In genomic region chr6:31562371-31563080, GRCm38 (mm10) we compare ENCODE assay signal across 7 mouse cellular contexts. TPM values are rescaled to one million over a fixed set of nuclear protein-coding genes. Genes with fewer than 3 reads are reported as not detected.
DNase-seq lines count a peak whose midpoint lies in the region; ATAC-seq and TF ChIP-seq lines count a peak whose summit lies in the region.

No protein-coding gene starts in this region.

- DNase-seq in MEL (ENCODE audit: low read depth, low spot score): peak; percentile 36
- DNase-seq in embryo, embryonic 9.5 days (ENCODE audit: extremely low spot score): peak; percentile 35
- DNase-seq in urinary bladder, postnatal 4 days (ENCODE audit: low spot score in 2 of 2): no peak
- no peak for DNase-seq in right cerebral cortex, adult 18-20 months
- no peak for DNase-seq in right cerebral cortex, adult 2 months (ENCODE audit: low spot score in 2 of 2)

- peak overlapping the region; percentile 80 to 84 for H3K4me3 ChIP-seq in MEL (ENCODE audit: control insufficient read depth in 1 of 2, insufficient read depth in 1 of 2, low read depth in 2 of 2, low read length in 2 of 2)
- H3K4me3 ChIP-seq in hindbrain, embryonic 12.5 days: peak overlapping the region; percentile 73
- peak overlapping the region; percentile 75 for H3K4me3 ChIP-seq in lung, embryonic 15.5 days

- TF ChIP-seq RAD21 in MEL (IDR thresholded peaks at IDR 0.05; ENCODE audit: low read depth, low read length): no peak

- no peak for ATAC-seq in hindbrain, embryonic 12.5 days (ENCODE audit: low FRiP score)
- no peak for ATAC-seq in lung, embryonic 15.5 days (ENCODE audit: borderline replicate concordance, extremely low read depth, low FRiP score, low TSS enrichment)

- no peak for TF ChIP-seq CTCF in MEL (IDR thresholded peaks at IDR 0.05 in 2 of 3, conservative IDR thresholded peaks at IDR 0.05 in 1 of 3; ENCODE audit: control insufficient read depth in 1 of 3, insufficient read depth in 1 of 3, low read depth in 2 of 3, low read length in 3 of 3, poor library complexity in 1 of 3, severe bottlenecking in 1 of 3)

- H3K79me2 ChIP-seq in MEL (ENCODE audit: control insufficient read depth, insufficient read depth, low read length, poor library complexity): peaks cover 13% of the 10 kb centered on the region

- H3K9me3 ChIP-seq in MEL (replicated peaks; ENCODE audit: insufficient read depth, low read length): no peaks in the 10 kb centered on the region
- no peaks in the 10 kb centered on the region for H3K9me3 ChIP-seq in hindbrain, embryonic 12.5 days (replicated peaks)
- H3K9me3 ChIP-seq in lung, embryonic 15.5 days: no peaks in the 10 kb centered on the region

- TF ChIP-seq EP300 in MEL (IDR thresholded peaks at IDR 0.05; ENCODE audit: low read depth in 1 of 2, low read length in 2 of 2): no peak

- no peaks in the 10 kb centered on the region for H3K27me3 ChIP-seq in MEL (ENCODE audit: control insufficient read depth in 1 of 2, insufficient read depth in 2 of 2, low read length in 2 of 2)
- peaks cover 13% of the 10 kb centered on the region for H3K27me3 ChIP-seq in hindbrain, embryonic 12.5 days
- peaks cover 39% of the 10 kb centered on the region for H3K27me3 ChIP-seq in lung, embryonic 15.5 days

- H3K27ac ChIP-seq in MEL (ENCODE audit: control insufficient read depth, low read depth, low read length): no peak overlapping the region
- no peak overlapping the region for H3K27ac ChIP-seq in hindbrain, embryonic 12.5 days
- peak overlapping the region; percentile 64 for H3K27ac ChIP-seq in lung, embryonic 15.5 days

- TF ChIP-seq POLR2A in MEL (IDR thresholded peaks at IDR 0.05; ENCODE audit: control insufficient read depth in 1 of 2, insufficient read depth in 1 of 2, low read depth in 1 of 2, low read length in 2 of 2, poor library complexity in 1 of 2): no peak

- H3K36me3 ChIP-seq in MEL (ENCODE audit: control insufficient read depth in 1 of 2, insufficient read depth in 2 of 2, low read length in 2 of 2): peaks cover 0 to 3% of the 10 kb centered on the region in 2 experiments; a peak in 2 of 4 replicates
- no peaks in the 10 kb centered on the region for H3K36me3 ChIP-seq in hindbrain, embryonic 12.5 days
- no peaks in the 10 kb centered on the region for H3K36me3 ChIP-seq in lung, embryonic 15.5 days

- peak overlapping the region; percentile 82 for H3K9ac ChIP-seq in MEL (ENCODE audit: control insufficient read depth, low read depth, low read length, poor library complexity, severe bottlenecking)
- peak overlapping the region; percentile 78 for H3K9ac ChIP-seq in hindbrain, embryonic 12.5 days
- H3K9ac ChIP-seq in lung, embryonic 15.5 days: peak overlapping the region; percentile 71

- H3K4me2 ChIP-seq in hindbrain, embryonic 12.5 days (replicated peaks): peak overlapping the region; percentile 71
- H3K4me2 ChIP-seq in lung, embryonic 15.5 days: peak overlapping the region; percentile 86

- 5% methylated on average over 16 of the region's 16 CpGs for WGBS in hindbrain, embryonic 12.5 days
- 7% methylated on average over 16 of the region's 16 CpGs for WGBS in lung, embryonic 15.5 days

- peaks cover 0 to 10% of the 10 kb centered on the region in 2 experiments; a peak in 3 of 4 replicates for H3K4me1 ChIP-seq in MEL (ENCODE audit: control insufficient read depth in 1 of 2, insufficient read depth in 2 of 2, low read length in 2 of 2)
- peaks cover 37% of the 10 kb centered on the region for H3K4me1 ChIP-seq in hindbrain, embryonic 12.5 days
- H3K4me1 ChIP-seq in lung, embryonic 15.5 days: peaks cover 30% of the 10 kb centered on the region

TF ChIP-seq in MEL, 35 proteins besides CTCF, POLR2A, EP300 and RAD21:
- TF ChIP-seq MAX (IDR thresholded peaks at IDR 0.05; ENCODE audit: low read length): no peak
- TF ChIP-seq POLR2AphosphoS5 (IDR thresholded peaks at IDR 0.05; ENCODE audit: borderline replicate concordance, low read depth, low read length): no peak
- TF ChIP-seq MYB (IDR thresholded peaks at IDR 0.05; ENCODE audit: low read depth, low read length): no peak
- TF ChIP-seq JUND (IDR thresholded peaks at IDR 0.05; ENCODE audit: low read depth, low read length): no peak
- no peak for TF ChIP-seq GATA1 (IDR thresholded peaks at IDR 0.05; ENCODE audit: low read depth, low read length)
- TF ChIP-seq TAL1 (IDR thresholded peaks at IDR 0.05; ENCODE audit: low read length): no peak
- no peak for TF ChIP-seq TBP (IDR thresholded peaks at IDR 0.05; ENCODE audit: low read depth, low read length)
- TF ChIP-seq UBTF (IDR thresholded peaks at IDR 0.05; ENCODE audit: borderline replicate concordance, insufficient read depth, low read depth, low read length): no peak
- no peak for TF ChIP-seq GABPA (IDR thresholded peaks at IDR 0.05; ENCODE audit: low read depth, low read length)
- no peak for TF ChIP-seq KAT2A (conservative IDR thresholded peaks at IDR 0.05; ENCODE audit: low read depth, low read length)
- no peak for TF ChIP-seq TCF12 (IDR thresholded peaks at IDR 0.05; ENCODE audit: low read depth, low read length)
- no peak for TF ChIP-seq RCOR1 (IDR thresholded peaks at IDR 0.05; ENCODE audit: low read depth, low read length)

RNA-seq across cellular contexts. Expression of gene Podxl, which starts 1.3 kb away (rescaled TPM):
- 14.2 and 19.1 TPM in 2 replicates for total RNA-seq in MEL (2012; rRNA removed)
- 10 to 100 TPM in 1 of 2 experiments, not detected in 1; 40.8 TPM for polyA plus RNA-seq in MEL (2012; ENCODE audit: insufficient read depth in 1 of 2, insufficient read length in 2 of 2, low read depth in 1 of 2, low replicate concordance in 2 of 2, missing spikeins in 1 of 2)
- 15.6 and 15.7 TPM in 2 replicates for polyA plus RNA-seq in hindbrain, embryonic 12.5 days (2016; fragmentation: Nextera tagmentation; extraction: Ambion mirVana)
- polyA plus RNA-seq in lung, embryonic 15.5 days (2015; fragmentation: Nextera tagmentation; extraction: Ambion mirVana): 33.6 and 37.0 TPM in 2 replicates

Comparison
In these comparisons a context has a peak if more than half of its experiments do, and no peak if none do; other contexts are left out.
1. DNase-seq: peak in MEL (single experiment) and embryo, embryonic 9.5 days (single experiment); none in urinary bladder, postnatal 4 days (0 of 2), right cerebral cortex, adult 18-20 months (single experiment) and right cerebral cortex, adult 2 months (0 of 2).
2. Peak in every context shown above with its lines, with median percentiles within 50 percentile points of each other: H3K4me3 ChIP-seq and H3K9ac ChIP-seq.